ENCODE assay signal across 9 mouse cellular contexts in genomic region chr6:100704574-100705365, GRCm38 (mm10). TPM values are rescaled to one million over a fixed set of nuclear protein-coding genes. Genes with fewer than 3 reads are reported as not detected.
DNase-seq lines count a peak whose midpoint lies in the region; ATAC-seq lines count a peak whose summit lies in the region.
"Had no signal": no experiment of that assay in that cellular context is flagged by ENCODE, and none has a peak within 500 bp of the region (broad histone marks: within the 10 kb centered on the region; RNA-seq: fewer than 3 reads in every experiment).

TSS of gene Gxylt2 (plus strand) at chr6:100704734.

- peak within 1 kb of the TSS; percentile 68 for H3K9ac ChIP-seq in intestine, embryonic 16.5 days (ENCODE audit: low read depth, low read length)
- H3K9ac ChIP-seq in limb, embryonic 15.5 days = peak within 1 kb of the TSS; percentile 86
- peak within 1 kb of the TSS; percentile 58 for H3K9ac ChIP-seq in neural tube, embryonic 14.5 days (replicated peaks; ENCODE audit: low read depth, low read length)

- no peaks in the 10 kb centered on the region for H3K9me3 ChIP-seq in intestine, embryonic 16.5 days (ENCODE audit: control insufficient read depth, low read length)
- no peaks in the 10 kb centered on the region; the same call in 1 of the 2 replicates for H3K9me3 ChIP-seq in limb, embryonic 15.5 days
- H3K9me3 ChIP-seq in neural tube, embryonic 14.5 days (ENCODE audit: control insufficient read depth, low read length) = no peaks in the 10 kb centered on the region

- no peaks in the 10 kb centered on the region for H3K36me3 ChIP-seq in intestine, embryonic 16.5 days (ENCODE audit: control insufficient read depth, insufficient read depth, low read length)
- no peaks in the 10 kb centered on the region for H3K36me3 ChIP-seq in limb, embryonic 15.5 days
- no peaks in the 10 kb centered on the region for H3K36me3 ChIP-seq in neural tube, embryonic 14.5 days (ENCODE audit: control insufficient read depth, insufficient read depth, low read length)
- H3K36me3 ChIP-seq: G1E had no signal

- WGBS in intestine, embryonic 16.5 days = under 1% methylated on average over 77 of the region's 77 CpGs
- under 1% methylated on average over 69 of the region's 77 CpGs for WGBS in limb, embryonic 15.5 days
- WGBS in neural tube, embryonic 14.5 days = under 1% methylated on average over 68 of the region's 77 CpGs

- H3K4me1 ChIP-seq in intestine, embryonic 16.5 days (ENCODE audit: control insufficient read depth, insufficient read depth, low read length) = peaks cover 10% of the 10 kb centered on the region
- peaks cover 40% of the 10 kb centered on the region for H3K4me1 ChIP-seq in limb, embryonic 15.5 days
- H3K4me1 ChIP-seq in neural tube, embryonic 14.5 days (ENCODE audit: control insufficient read depth, insufficient read depth, low read length) = 0 out of 2 replicates have a peak, but pooled peaks cover 3% of the 10 kb centered on the region

- peaks cover 19% of the 10 kb centered on the region for H3K27me3 ChIP-seq in intestine, embryonic 16.5 days (replicated peaks; ENCODE audit: control insufficient read depth, insufficient read depth, low read length)
- H3K27me3 ChIP-seq in limb, embryonic 15.5 days = no peaks in the 10 kb centered on the region
- peaks cover 13% of the 10 kb centered on the region for H3K27me3 ChIP-seq in neural tube, embryonic 14.5 days (ENCODE audit: control insufficient read depth, insufficient read depth, low read length)

- peak within 1 kb of the TSS; percentile 62 for H3K4me3 ChIP-seq in intestine, embryonic 16.5 days (ENCODE audit: low read length)
- peak within 1 kb of the TSS; percentile 83 for H3K4me3 ChIP-seq in limb, embryonic 15.5 days
- H3K4me3 ChIP-seq in neural tube, embryonic 14.5 days (ENCODE audit: low read depth, low read length) = peak within 1 kb of the TSS; percentile 64

- no peak within 1 kb of the TSS for H3K27ac ChIP-seq in intestine, embryonic 16.5 days (ENCODE audit: low read length)
- H3K27ac ChIP-seq in limb, embryonic 15.5 days = peak within 1 kb of the TSS; percentile 94
- no peak within 1 kb of the TSS for H3K27ac ChIP-seq in neural tube, embryonic 14.5 days (ENCODE audit: low read depth, low read length)

- DNase-seq in cerebellum, postnatal 14 days = peak; percentile 62
- no peak for DNase-seq in cerebellum, postnatal 36 days
- DNase-seq in cerebellum, postnatal 4 days (ENCODE audit: low spot score in 2 of 2) = peak; percentile 26 to 40
- DNase-seq in gastrocnemius, postnatal 36 days = peak; percentile 17 to 27
- DNase-seq in yolk sac, embryonic 10.5 days (ENCODE audit: low spot score) = peak; percentile 57

- peak within 1 kb of the TSS; percentile 97 for H3K4me2 ChIP-seq in intestine, embryonic 16.5 days (ENCODE audit: low read depth, low read length)
- H3K4me2 ChIP-seq in limb, embryonic 15.5 days = peak within 1 kb of the TSS; percentile 77
- H3K4me2 ChIP-seq in neural tube, embryonic 14.5 days (ENCODE audit: low read depth, low read length) = peak within 1 kb of the TSS; percentile 96

- intact Hi-C loops in gastrocnemius, postnatal 36 days (cut with DNase I) = no loop called here

- ATAC-seq in intestine, embryonic 16.5 days = peak; percentile 91
- peak; percentile 89 for ATAC-seq in limb, embryonic 15.5 days (ENCODE audit: insufficient number of reproducible peaks, low FRiP score, low TSS enrichment, low read depth)
- ATAC-seq in neural tube, embryonic 14.5 days (ENCODE audit: low read depth) = peak; percentile 90

RNA-seq across cellular contexts. Expression of gene Gxylt2, which starts in this region (rescaled TPM):
- 1 to 10 TPM in 1 of 2 experiments, under 1 TPM in 1; 0.89 to 1.1 TPM for total RNA-seq in gastrocnemius, postnatal 36 days (2021)
- 0.32 and 0.54 TPM in 2 replicates for polyA plus RNA-seq in intestine, embryonic 16.5 days (2015; fragmentation: Nextera tagmentation; extraction: Ambion mirVana)
- polyA plus RNA-seq in limb, embryonic 15.5 days (2015; fragmentation: Nextera tagmentation; extraction: Ambion mirVana) = 18.6 and 23.0 TPM in 2 replicates
- polyA plus RNA-seq in neural tube, embryonic 14.5 days (2014; fragmentation: Nextera tagmentation; extraction: Ambion mirVana) = 0.88 and 2.8 TPM in 2 replicates
- polyA plus RNA-seq: G1E had no signal

Comparison
In these comparisons a context has a peak if more than half of its experiments do, and no peak if none do; other contexts are left out.
1. DNase-seq: peak in cerebellum, postnatal 14 days (2 of 2), cerebellum, postnatal 4 days (2 of 2), gastrocnemius, postnatal 36 days (2 of 2) and yolk sac, embryonic 10.5 days (single experiment); none in cerebellum, postnatal 36 days (0 of 2).
2. Peak in ATAC-seq, H3K4me3 ChIP-seq, H3K9ac ChIP-seq and H3K4me2 ChIP-seq in intestine, embryonic 16.5 days; RNA of the gene not detected or under 1 TPM.
3. Peak in every context shown above with its lines, with median percentiles within 50 percentile points of each other: ATAC-seq, H3K4me2 ChIP-seq, H3K4me3 ChIP-seq and H3K9ac ChIP-seq.